Mouse (Mus musculus) granulocyte monocyte progenitor cell, adult 5-6 weeks (primary cell): ENCODE measurements around the gene Nkpd1. TPM values are rescaled to one million over a fixed set of nuclear protein-coding genes. Genes with fewer than 3 reads are reported as not detected.
A peak's percentile ranks its signal among the peaks of the same experiment; 100 is the strongest.

Experiments
- ATAC-seq: replicated peaks from 2 replicates; pipeline ENCODE4 v1.8.0; 2016; ENCODE audit warnings: mild to moderate bottlenecking, moderate TSS enrichment, inconsistent platforms; ENCODE audit not compliant: poor library complexity, severe bottlenecking
- total RNA-seq, 2 experiments: library from RNA; stranded (forward) in 1 of 2; stranded (reverse) in 1 of 2; fragments of 200-712, 200-1000 nt in 1 of 2; fragments of >200 nt in 1 of 2; fragmentation: Nextera tagmentation in 1 of 2; gene quantifications; 2 replicates each; pipeline ENCODE4 v1.2.3; 2014 to 2017

Gene Nkpd1
- total RNA-seq (2014; fragmentation: Nextera tagmentation), result not detected in 2 replicates
- not detected in 2 replicates for total RNA-seq (2017)

DNA sequence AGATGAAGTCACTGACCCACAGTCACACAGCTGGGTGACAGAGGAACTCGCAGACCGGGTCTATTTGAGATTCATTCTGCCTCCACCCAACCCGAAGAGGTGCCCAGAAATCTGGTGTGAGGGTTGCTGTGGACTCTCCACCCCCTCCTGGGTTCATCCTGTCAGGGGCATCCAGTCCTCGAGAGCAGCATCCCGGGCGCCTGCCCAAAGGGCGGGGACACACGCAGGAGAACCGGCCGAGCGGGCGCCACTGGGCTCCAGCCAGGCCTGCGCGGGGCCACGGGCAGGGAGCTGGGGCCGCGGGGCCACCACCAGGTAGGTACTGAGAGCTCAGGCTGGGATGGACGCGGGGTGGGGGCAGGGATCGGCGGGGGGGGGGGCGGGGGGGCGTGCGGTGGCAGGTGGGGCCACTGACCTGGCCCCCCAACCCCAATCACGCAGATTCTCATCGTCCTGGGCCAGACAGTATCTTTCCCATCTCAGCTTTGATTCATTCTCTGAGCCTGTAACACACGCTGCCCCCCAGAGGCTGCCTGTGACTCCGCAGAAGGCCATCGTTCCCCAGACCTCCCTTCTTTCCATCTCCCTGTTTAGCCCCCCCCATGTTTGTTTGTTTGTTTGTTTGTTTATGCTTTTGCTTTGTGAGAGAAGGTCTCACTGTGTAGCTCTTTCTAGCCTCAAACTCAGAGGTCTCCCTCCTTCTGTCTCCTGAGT is at the start of gene Nkpd1:
Gene Nkpd1 (plus strand): TSS at position 187 of the 714 bp plus-strand sequence.
- peak; percentile 38 for ATAC-seq

DNA sequence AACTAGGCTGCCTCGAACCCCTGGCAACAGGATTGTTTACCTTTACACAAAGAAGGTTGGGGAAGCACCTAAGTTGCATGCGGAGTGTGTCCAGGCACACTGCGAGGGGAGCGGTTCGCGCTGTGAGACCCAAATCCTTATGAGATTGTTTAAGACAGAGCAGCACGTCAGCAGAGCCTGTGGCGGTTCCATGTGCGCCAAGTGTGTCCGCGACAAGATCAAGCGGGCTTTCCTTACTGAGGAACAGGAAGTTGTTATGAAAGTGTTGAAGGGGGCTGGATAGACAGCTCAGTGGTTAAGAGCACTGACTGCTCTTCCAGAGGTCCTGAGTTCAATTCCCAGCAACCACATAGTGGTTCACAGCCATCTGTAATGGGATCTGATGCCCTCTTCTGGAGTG is 49.4 kb upstream of the Nkpd1 start:
- peak; percentile 50 for ATAC-seq

GRCm38 (mm10) chr7:19469404-19469803 is 48.2 kb upstream of the Nkpd1 start:
- no peak for ATAC-seq

- ATAC-seq, result no peak
Measured at GRCm38 (mm10) chr7:19470308-19470707, 47.3 kb upstream of the Nkpd1 start.

DNA sequence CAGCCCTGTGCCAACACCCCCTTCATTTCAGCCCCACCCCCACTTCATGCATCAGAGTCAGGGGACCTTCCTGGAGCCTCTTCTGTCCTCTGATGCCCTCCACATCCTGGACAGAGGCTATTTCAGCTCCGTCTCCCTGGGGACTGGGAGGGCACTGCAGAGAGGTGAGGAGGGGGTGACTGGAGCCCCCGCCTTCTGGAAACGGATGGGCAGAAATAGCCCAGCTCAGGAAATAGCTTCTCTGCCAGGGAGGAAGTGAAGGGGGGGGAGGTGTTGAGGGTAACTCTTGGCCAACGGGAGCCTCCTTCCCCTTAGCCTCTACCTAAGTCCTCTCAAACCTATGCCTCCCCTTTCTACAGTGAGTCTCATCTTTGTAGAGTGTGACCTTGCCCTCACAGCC is 45.2 kb upstream of the Nkpd1 start:
- ATAC-seq, result peak; percentile 70

GRCm38 (mm10) chr7:19473875-19474443 is 43.7 kb upstream of the Nkpd1 start:
- peak; percentile 57 for ATAC-seq

DNA sequence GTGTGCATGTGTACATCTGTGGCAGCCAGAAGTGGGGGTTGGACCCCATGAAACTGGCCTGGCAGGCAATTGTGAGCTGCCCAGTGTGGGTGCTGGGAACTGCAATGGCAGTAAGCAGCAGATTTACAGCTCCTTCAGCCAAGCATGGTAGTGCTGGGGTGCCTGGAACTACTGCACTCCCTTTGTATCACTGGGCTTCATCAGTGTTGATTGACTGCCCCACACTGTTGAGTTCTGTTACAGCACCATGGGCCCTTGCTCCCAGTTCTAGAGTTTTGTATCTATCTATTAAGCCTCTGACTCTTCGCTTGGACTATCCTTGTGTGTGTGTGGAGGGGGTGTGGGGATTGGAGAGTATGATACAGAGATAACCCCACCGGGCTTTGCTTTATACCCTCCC is 40.6 kb upstream of the Nkpd1 start:
- ATAC-seq, result no peak

- ATAC-seq, result no peak
Measured at GRCm38 (mm10) chr7:19477624-19478384, 39.8 kb upstream of the Nkpd1 start.

- ATAC-seq, result no peak
Measured at GRCm38 (mm10) chr7:19483281-19483680, 34.4 kb upstream of the Nkpd1 start.

DNA sequence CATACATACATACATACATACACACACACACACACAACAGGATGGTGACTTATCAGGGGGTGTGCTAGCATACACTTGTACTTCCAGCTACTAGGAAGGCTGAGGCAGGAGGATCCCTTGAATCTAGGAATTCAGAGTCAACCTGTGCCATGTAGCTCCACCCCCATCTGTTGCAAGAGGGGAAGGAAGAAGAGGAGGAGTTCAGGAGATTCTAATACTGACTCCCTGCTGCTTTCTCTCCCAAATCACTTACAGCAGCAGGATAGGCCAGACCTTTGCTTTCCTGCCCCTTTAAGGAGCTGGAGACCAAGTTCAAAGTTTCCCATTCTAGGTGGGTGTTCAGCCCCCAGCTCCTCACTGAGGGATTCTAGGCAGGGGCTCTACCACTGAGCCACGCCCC is 32.1 kb upstream of the Nkpd1 start:
- peak; percentile 52; the same call in 1 of the 2 replicates for ATAC-seq

GRCm38 (mm10) chr7:19486549-19486948 is 31.1 kb upstream of the Nkpd1 start:
- ATAC-seq, result no peak

- no peak for ATAC-seq
Measured at GRCm38 (mm10) chr7:19489525-19489924, 28.1 kb upstream of the Nkpd1 start.

GRCm38 (mm10) chr7:19491731-19492130 is 25.9 kb upstream of the Nkpd1 start:
- ATAC-seq, result peak; percentile 54

- ATAC-seq, result no peak
Measured at GRCm38 (mm10) chr7:19494751-19495474, 22.7 kb upstream of the Nkpd1 start.

DNA sequence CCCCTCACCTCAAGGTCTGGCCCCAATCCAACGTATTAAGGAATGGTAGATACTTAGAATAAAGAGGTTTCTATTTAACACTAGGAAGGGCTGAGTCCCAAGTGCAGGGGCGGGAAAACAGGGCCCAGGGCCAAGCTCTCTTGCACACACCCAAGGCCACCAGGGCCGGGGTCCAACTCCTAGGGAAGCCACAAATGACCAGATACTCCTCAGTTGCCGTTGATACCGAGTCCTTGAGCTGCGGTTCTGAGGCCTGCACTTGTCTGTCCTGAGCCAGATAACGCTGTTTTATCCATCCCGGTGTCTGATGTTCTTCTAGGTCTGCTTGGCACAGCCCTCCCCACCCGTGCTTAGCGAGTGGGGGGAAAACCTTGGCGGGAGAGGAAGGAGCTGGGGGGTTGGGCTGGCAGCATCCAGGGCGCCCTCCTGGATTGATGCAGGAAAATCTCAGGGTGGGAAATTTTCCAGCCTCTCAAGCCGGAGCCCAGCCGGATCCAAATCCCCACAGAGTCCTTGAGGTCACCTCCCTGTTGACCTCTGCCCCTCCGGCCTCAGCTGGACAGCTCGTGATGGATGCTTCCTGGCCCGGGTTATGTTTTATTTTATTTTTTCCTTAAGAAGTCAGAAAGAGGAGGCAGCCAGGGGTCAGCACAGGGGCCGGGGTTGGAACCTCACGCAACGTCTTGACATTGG is 22.0 kb upstream of the Nkpd1 start:
- no peak for ATAC-seq

- ATAC-seq, result peak; percentile 66
Measured at GRCm38 (mm10) chr7:19496214-19496555, 21.5 kb upstream of the Nkpd1 start.

DNA sequence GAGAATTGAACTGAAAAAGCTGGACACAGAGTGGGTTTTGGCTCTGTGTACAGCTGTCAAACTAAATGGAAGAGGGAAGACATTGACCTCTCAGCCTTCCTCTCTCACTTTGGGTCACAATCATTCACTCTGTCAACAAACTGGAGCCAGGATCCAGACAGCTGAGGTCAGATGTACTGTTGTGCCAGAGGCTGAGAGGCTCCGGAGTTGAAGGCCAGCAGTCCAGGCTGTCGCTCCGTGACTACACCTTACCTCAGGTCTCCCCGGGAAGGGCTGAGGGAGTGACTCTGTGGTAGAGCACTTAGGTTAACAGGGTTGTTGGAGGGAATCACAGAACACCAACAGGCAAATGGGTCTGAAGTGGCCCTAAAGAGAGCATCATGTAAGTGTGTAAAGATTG is 19.3 kb upstream of the Nkpd1 start:
- ATAC-seq, result no peak

GRCm38 (mm10) chr7:19500420-19501363 is 16.9 kb upstream of the Nkpd1 start:
- peak; percentile 54 for ATAC-seq

DNA sequence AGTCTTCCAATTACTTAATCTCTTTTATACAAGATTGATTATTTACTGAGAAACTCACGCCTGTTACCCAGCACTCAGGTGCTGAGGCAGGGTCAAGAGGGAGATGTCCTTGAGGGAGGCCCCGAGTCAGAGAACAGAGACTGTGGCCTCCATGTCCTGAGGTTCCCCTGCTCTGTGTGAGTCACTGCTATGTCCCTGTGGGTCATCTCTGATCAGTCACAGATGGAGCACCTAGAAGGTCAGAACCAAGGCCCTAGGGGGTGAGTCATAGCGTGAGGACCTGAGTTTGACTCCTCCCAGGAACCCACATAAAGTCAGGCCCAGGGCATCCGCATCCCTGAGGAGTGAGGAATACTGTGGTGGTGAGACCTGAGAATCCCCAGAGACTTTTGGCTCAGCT is 16.0 kb upstream of the Nkpd1 start:
- ATAC-seq, result peak; percentile 16; the same call in 1 of the 2 replicates
